Mouse (Mus musculus) cerebellum, adult 18-20 months (tissue): ENCODE data around the gene Pcna.
"Not testable (repeated sequence)": the region's sequence is repeated elsewhere in the genome, so short reads cannot be mapped to it uniquely, and the experiment has no call there.

Experiments
- DNase-seq, 2 experiments: peaks; one replicate each; pipeline ENCODE4 v3.0.0; 2021

The Pcna gene

GRCm38 (mm10) chr2:132275527-132275926 is 22.4 kb upstream of the Pcna start:
- no peak for DNase-seq

GRCm38 (mm10) chr2:132272694-132273389 is 19.7 kb upstream of the Pcna start:
- no peak for DNase-seq

DNA sequence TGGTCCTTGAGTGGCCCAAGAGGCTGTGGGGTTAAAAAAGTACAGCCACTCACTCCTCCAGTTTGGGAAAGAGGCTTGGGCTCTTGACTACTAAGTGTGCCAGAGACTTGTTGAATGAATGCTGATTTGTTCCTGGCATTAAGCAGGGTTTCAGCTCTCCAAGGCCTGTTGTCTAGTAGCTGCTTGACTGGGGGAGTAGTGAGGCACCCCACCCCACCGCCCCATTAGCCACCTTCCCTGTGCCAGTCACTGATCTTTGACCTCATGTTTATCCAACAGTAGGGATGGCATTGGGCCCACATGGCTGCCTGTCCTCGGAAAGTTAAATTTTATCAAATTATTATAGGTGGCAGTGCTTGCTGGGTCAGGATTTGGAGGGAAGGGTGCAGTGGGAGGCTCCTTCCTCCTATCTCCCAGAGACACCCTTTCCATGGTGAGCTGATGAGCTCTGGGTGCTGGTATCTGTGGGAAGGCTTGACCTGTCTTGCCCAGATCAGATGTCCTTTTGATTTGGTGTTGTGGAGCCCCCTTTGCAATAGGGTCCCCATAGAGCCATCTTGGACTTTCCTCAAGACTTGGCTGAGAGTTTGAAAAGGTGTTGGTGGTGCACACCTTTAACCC is 17.3 kb upstream of the Pcna start:
- DNase-seq, result no peak

DNA sequence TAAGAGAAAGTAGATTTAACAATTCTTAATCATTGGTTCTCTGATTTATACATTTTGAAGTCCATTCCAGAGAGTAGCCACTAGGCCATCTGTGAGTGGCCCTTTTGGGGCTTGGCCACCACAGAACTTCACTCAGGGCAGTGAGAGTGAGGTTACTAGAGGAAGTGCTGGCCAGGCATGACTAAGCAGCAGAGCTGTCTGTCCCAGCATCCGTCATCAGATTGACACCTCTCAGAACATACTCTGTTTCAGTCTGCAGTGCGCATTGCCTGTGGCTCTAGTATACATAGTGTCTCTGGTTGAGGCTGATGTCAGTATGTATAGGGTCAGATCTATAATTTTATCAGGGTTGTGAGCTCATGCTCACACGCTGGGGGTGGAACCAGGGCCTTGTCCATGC is 16.1 kb upstream of the Pcna start:
- no peak for DNase-seq

DNA sequence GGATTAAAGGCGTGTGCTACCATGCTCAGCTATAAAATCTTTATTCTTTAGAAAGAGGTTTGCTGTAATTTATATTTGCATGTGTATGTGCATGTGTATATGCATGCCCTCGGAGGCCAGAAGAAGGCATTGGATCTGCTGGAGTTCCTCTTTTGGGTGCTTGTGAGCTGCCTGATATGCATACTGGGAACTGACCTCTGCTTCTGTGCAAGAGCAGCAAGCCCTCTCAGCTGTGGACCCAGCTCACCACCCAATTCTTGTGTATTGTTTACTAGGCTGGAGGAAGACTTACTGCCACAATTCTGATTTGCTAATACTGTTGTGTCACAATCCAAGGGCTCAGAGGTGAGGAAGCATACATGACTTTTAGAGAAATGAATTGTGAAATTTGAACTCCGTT is 13.0 kb upstream of the Pcna start:
- DNase-seq, result no peak

DNA sequence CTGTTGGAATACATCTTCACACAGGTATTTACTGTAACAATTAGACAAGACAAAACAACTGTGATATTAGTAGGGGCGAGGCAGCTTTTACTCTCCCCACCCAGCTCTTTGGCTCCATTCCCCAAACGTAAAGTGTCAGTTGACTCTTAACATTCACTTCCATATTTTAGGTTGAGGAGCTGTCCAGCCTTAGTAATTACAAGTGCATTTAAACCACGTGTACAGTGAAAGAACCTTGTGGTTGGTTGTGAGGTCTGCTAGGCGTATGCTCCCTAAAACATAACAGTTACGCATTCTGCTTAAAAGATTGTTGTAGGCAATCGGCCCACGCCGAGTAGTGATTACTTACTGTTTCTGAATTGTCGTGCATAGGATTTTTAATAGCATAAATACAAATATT is 12.1 kb upstream of the Pcna start:
- no peak for DNase-seq

- DNase-seq, result no peak
These were observed 11.2 kb upstream of the Pcna start for GRCm38 (mm10) chr2:132264266-132264710.

GRCm38 (mm10) chr2:132263421-132264265 is 10.5 kb upstream of the Pcna start:
- DNase-seq, result peak; percentile 57 to 61

GRCm38 (mm10) chr2:132262879-132263398 is 9.8 kb upstream of the Pcna start, which contains the start of gene Cds2:
Gene Cds2, plus strand, starts transcription at chr2:132263148.
- peak; percentile 99 to 100 for DNase-seq

GRCm38 (mm10) chr2:132262175-132262574 is 9.1 kb upstream of the Pcna start:
- no peak for DNase-seq

GRCm38 (mm10) chr2:132260601-132261000 is 7.5 kb upstream of the Pcna start:
- no peak for DNase-seq

DNA sequence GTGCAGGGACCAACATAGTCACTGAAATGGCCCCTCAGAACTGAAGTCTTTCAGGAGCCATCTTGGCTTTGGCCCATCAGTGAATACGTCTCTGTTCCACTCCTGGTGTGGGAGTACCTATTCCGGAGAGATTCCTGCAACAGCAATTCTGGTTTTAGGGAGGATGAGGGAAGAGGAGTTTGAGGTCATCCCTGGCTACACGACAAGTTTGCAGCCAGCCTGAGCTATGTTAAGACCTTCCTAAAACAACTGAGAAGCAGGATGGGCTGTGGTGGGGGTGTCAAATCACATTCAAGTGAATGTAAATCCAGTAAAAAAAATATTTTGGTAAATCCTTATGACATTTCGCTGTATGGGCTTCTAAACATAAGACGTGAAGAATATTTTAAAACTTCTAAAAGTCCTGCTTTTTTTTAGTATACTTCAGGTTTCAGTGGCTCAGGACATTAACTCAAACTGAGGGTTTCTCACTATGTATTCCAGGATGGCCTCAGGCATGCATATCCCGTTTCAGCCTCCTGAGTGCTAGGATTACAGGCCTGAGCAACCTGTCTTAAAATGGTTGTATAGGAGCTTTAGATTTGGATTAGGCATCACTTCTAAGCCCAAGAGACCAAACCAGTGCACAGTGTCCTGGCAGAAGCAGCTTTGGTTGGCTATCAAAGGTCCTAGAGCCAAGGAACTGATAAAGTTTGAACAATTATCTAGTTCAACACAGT is 4.4 kb upstream of the Pcna start:
- DNase-seq, result no peak

DNA sequence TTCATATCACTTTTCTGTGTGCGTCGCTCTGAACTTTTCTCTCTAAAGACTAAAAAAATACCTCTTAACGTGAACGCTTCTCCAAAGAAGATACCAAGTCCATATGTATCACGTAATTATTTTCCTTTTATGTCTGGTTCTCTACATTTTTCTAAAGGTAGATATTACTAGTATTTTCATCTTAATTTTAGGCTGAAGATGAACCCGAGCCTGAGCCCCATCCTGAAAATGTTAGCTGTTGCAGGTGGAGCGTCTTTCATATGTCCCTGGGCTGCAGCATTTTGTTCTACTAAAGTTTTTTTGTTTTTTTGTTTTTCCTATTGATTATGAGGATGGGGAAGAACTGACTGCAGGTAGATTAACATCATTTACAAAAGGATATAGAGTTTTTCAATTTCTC is 489 bp upstream of the Pcna start:
- no peak for DNase-seq

- DNase-seq, result no peak
These were observed 1.2 kb downstream of the Pcna start for GRCm38 (mm10) chr2:132251911-132252310.

GRCm38 (mm10) chr2:132247539-132248313 is 5.4 kb downstream of the Pcna start, which contains the start of gene Tmem230:
Gene Tmem230, minus strand, starts transcription at chr2:132247807.
- DNase-seq, result peak; percentile 93

GRCm38 (mm10) chr2:132243370-132243769 is 9.7 kb downstream of the Pcna start:
- DNase-seq, result no peak

DNA sequence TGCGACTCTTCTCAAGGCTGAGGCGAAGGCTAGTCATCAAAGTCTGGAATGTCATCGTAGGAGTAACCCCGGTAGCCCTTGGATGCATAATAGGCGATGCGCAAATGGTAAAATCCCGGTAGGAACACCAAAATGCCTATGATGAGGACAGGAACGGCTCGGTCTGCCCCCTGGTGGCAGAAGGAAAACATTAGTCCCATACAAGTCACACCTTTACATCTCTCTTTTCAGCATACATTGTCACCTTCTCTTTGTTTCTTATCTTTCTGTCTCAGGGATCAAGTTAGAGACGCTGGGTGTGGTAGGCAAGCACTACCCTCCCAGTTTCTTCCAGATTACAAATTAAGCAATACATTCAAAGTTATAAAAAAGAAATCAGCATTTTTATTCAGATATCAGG is 12.7 kb downstream of the Pcna start:
- peak; percentile 62 to 74 for DNase-seq

- DNase-seq, result not testable (repeated sequence)
These were observed 13.7 kb downstream of the Pcna start for GRCm38 (mm10) chr2:132239434-132239833.

DNA sequence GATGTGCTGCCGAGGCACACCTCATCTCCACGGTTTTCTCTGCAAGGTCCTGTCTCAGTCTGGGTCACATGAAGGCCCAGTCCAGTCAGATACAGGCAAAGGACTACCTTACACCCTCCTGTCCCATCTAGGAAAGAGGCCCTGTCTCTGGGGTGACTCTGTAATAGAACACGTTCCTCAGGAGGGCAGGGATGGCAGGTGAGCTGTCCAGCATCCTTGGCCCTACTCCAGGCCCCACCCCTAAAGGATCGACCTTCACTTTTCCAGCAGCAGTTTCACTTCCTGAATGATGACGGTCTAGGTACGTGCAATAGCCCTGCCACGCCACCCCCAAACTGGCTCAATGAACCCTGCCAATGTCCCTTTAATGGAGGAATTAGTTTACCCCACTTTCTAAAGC is 17.1 kb downstream of the Pcna start:
- DNase-seq, result no peak

- DNase-seq, result no peak
These were observed 17.8 kb downstream of the Pcna start for GRCm38 (mm10) chr2:132235291-132235690.

DNA sequence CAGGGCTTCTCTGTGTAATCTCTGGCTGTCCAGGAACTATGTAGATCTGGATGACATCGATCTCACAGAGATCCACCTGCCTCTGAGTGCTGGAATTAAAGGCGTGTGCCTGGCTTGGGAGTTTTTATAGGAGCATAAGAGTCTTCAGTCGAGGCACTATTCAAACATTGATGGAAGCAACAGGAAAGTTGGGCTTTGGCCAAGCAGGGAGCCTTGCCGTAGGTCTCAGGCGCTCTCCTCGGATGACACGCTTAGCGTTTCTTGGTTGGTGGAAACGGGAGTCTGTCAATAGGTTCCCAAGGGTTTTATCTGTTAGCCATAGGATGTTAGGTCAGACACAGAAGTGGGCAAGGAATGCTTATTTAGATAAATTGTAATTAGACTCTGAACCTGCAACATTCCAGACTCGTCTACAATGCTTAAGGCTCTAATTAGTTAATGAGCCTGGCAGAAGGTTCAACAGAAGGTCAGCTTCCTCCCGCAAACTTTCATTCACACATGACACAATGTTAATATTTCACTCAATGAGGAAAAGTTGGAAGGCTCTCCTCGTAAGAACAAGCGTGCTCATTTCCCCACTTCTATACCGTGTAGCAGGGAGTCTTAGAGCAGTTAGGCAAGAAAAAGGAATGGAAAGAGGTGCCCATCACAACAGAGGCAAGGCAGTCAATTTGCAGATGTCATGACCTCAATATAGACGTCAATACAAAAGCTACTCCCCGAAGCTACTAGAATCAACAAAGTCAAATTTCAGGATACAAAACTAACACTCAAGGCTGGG is 18.9 kb downstream of the Pcna start:
- no peak for DNase-seq
